Mouse (Mus musculus) lung, postnatal 0 days (tissue): ENCODE results near the gene Fastkd3. TPM values are rescaled to one million over a fixed set of nuclear protein-coding genes. Genes with fewer than 3 reads are reported as not detected.

Source experiments
- ATAC-seq: fragments of 200-750 bp; cut with Nextera tagmentation; 2 replicates; pipeline ENCODE4 v1.8.0; 2017; ENCODE audit warnings: moderate library complexity
- DNase-seq: peaks from one replicate; pipeline ENCODE4 v3.0.0-alpha.2; 2016; ENCODE audit warnings: low spot score
- H3K27ac ChIP-seq: fragments of 300-500 bp; sonication (generic); 2 replicates; pipeline ENCODE4 v1.5.1; 2014; ENCODE audit warnings: antibody characterized with exemption, mild to moderate bottlenecking, low read length, mixed read lengths
- H3K27me3 ChIP-seq: fragments of 300-500 bp; sonication (generic); replicated peaks from 2 replicates; pipeline ENCODE4 v1.6.1; 2014; ENCODE audit warnings: low read length, mixed read lengths; ENCODE audit not compliant: insufficient read depth
- H3K36me3 ChIP-seq: fragments of 300-500 bp; sonication (generic); 2 replicates; pipeline ENCODE4 v1.6.1; 2014; ENCODE audit warnings: low read length, mixed read lengths; ENCODE audit not compliant: insufficient read depth
- H3K4me1 ChIP-seq: fragments of 300-500 bp; sonication (generic); 2 replicates; pipeline ENCODE4 v1.6.1; 2014; ENCODE audit warnings: antibody characterized with exemption, low read depth, low read length, mixed read lengths; ENCODE audit not compliant: insufficient read depth
- H3K4me2 ChIP-seq: fragments of 300-500 bp; sonication (generic); replicated peaks from 2 replicates; pipeline ENCODE4 v1.6.1; 2014; ENCODE audit warnings: low read depth, mild to moderate bottlenecking, low read length, moderate library complexity, mixed read lengths
- H3K4me3 ChIP-seq: fragments of 300-500 bp; sonication (generic); 2 replicates; pipeline ENCODE4 v1.5.1; 2014; ENCODE audit warnings: low read depth, low read length
- H3K9ac ChIP-seq: fragments of 300-500 bp; sonication (generic); replicated peaks from 2 replicates; pipeline ENCODE4 v1.6.1; 2014; ENCODE audit warnings: low read depth, mild to moderate bottlenecking
- H3K9me3 ChIP-seq: fragments of 300-500 bp; sonication (generic); 2 replicates; pipeline ENCODE4 v1.6.1; 2016; ENCODE audit warnings: low read length, mixed read lengths
- CTCF ChIP-seq: IDR thresholded peaks from 2 replicates; pipeline ENCODE4 v1.5.1; 2016; ENCODE audit warnings: antibody characterized with exemption, mild to moderate bottlenecking
- EP300 ChIP-seq: IDR thresholded peaks from 2 replicates; pipeline ENCODE4 v1.6.1; 2016; ENCODE audit warnings: antibody characterized with exemption, mild to moderate bottlenecking, control low read depth
- WGBS: fragments of 180-500 bp; shearing (Covaris S2); extraction: QIAGEN DNeasy Blood & Tissue Kit; methylation state at CpG from one replicate; pipeline ENCODE4 v1.1.7; 2014; 5-methylcytosine and 5-hydroxymethylcytosine counted together
- polyA plus RNA-seq: library from polyadenylated mRNA; unstranded; fragments of >200 nt; fragmentation: Nextera tagmentation; extraction: Ambion mirVana; gene quantifications from 2 replicates; pipeline ENCODE4 v1.2.1, GENCODE M21; 2015

Gene Fastkd3
- polyA plus RNA-seq, 1 experiment from 2014 or later: 14.1 TPM

DNA sequence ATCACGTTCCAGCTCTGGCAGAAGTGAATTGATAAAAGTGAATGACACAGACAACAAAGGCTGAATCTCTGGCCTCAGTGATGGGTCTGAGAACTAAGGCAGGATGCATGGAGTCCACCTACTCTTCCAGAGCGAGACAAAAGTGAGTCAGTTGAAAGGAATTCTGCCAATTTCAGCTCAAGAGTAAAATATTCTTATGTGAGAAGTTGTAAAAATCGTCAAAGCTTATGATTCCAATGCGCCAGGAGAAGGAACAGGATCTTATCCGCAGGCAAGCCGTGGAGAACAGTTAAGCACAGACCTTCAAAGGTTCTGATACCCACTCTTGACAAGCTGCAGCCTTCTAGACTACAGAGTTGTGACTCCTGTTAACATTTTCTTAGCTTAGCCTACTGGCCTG lies 21.1 kb downstream of the Fastkd3 start:
- Histone ChIP-seq H3K4me1 (no peaks in the 10 kb centered on the region; the same call in 1 of the 2 replicates), H3K4me2 (no peak overlapping the region), H3K4me3 (no peak overlapping the region), H3K36me3 (no peaks in the 10 kb centered on the region), H3K9ac (no peak overlapping the region), H3K27ac (no peak overlapping the region), H3K27me3 (no peaks in the 10 kb centered on the region), H3K9me3 (no peaks in the 10 kb centered on the region)
- no peak for ATAC-seq
- 64% methylated on average over 6 of the region's 6 CpGs for WGBS
- no peak for DNase-seq
- TF ChIP-seq CTCF (no peak), EP300 (no peak)

DNA sequence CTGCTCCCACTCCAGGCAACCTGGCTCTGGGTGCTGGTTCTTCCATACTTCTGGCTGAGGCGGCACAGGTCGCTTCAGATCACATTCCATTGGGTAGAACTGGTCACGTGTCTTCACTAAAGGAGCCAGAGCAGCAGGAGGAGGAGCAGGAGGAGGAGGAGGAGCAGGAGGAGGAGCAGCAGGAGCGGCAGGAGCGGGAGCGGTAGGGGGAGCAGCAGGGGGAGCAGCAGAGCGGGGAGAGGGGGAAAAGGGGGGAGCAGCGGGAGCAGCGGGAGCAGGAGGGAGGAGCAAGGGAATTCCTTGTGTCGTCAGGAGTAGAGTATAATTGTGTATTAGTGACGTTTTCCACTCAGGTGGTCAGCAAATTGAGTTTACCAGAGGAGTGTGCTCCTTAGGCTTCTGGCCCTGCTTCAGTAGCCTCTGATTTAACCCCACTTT lies 23.7 kb downstream of the Fastkd3 start:
- TF ChIP-seq CTCF (no peak; the same call in 1 of the 2 replicates), EP300 (no peak)
- H3K4me2 ChIP-seq: peak overlapping the region; percentile 45
- no peaks in the 10 kb centered on the region; the same call in 1 of the 2 replicates for H3K4me1 ChIP-seq
- no peak overlapping the region for H3K27ac ChIP-seq
- H3K9ac ChIP-seq: no peak overlapping the region
- 2% methylated on average over 11 of the region's 11 CpGs for WGBS
- no peaks in the 10 kb centered on the region for H3K27me3 ChIP-seq
- ATAC-seq (peak; percentile 80), DNase-seq (peak; percentile 76)
- no peaks in the 10 kb centered on the region for H3K36me3 ChIP-seq
- H3K9me3 ChIP-seq: no peaks in the 10 kb centered on the region
- peak overlapping the region; percentile 17; the same call in 1 of the 2 replicates for H3K4me3 ChIP-seq

DNA sequence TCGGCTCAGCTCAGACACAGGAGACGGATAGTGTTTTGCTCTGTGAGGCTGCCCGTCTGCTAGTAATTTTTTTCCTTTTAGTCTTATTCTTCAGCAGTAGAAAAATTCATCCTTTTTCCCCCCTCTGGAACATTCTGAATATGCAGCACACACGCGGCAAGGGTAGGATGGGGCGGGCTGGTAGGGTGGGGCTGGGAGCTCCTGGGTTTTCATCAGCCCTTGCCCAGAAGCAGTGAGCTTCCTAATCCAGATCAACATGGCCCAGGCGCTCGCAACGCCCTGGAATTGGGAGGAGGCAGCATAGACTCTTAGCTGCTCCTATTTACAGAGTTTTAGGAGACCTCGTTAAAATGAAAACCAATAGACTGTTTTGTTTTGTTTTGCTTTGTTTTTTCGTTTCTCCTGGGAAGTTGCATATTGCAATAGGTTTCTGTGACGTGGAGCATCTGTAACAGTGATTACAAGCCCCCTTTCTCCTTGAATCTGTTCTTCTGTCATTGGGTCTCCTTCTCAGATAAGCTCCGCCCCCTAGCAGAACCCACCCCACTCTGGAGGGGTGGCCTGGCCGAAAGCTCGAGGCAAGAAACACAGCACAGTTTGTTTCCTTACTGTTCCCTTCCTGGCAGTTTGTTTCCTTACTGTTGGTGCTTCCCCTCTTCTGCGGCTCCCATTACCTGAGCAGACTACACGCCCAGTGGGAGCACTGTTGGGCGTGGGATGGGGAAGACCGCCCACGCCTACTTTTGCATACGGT lies 25.8 kb downstream of the Fastkd3 start:
- H3K4me2 ChIP-seq: peak overlapping the region; percentile 40
- no peaks in the 10 kb centered on the region for H3K9me3 ChIP-seq
- no peak overlapping the region for H3K9ac ChIP-seq
- TF ChIP-seq EP300 (no peak), CTCF (no peak)
- H3K36me3 ChIP-seq: no peaks in the 10 kb centered on the region
- peak overlapping the region; percentile 51; the same call in 1 of the 2 replicates for H3K27ac ChIP-seq
- no peaks in the 10 kb centered on the region for H3K27me3 ChIP-seq
- ATAC-seq (peak; percentile 73), DNase-seq (peak; percentile 84)
- no peak overlapping the region; the same call in 1 of the 2 replicates for H3K4me3 ChIP-seq
- 50% methylated on average over 21 of the region's 21 CpGs for WGBS
- no peaks in the 10 kb centered on the region; the same call in 1 of the 2 replicates for H3K4me1 ChIP-seq

DNA sequence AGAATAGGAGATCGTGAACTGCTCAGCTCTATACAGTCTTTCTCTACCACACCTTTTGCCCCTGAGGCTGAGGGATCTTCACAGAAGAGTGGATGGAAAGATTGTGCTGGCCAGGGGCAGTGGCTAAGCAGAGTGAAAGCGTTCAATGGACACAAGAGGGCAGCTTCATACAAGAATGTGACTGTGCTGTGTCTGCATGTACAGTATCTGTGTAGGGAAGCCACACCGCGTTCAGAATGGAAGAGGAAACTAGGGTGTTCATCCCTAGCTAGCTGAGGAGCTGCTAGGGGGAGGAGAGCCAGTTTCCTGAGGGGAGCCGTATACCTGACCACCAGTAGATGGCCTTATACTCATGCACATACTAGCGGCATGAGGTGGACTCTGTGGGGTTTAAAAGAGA lies 40.8 kb downstream of the Fastkd3 start:
- TF ChIP-seq EP300 (no peak), CTCF (peak; percentile 48)
- H3K4me1 ChIP-seq: no peaks in the 10 kb centered on the region
- 54% methylated on average over 6 of the region's 6 CpGs for WGBS
- no peak overlapping the region for H3K9ac ChIP-seq
- H3K4me3 ChIP-seq: no peak overlapping the region
- H3K27me3 ChIP-seq: no peaks in the 10 kb centered on the region
- H3K4me2 ChIP-seq: no peak overlapping the region
- H3K36me3 ChIP-seq: no peaks in the 10 kb centered on the region
- DNase-seq: peak; percentile 27
- H3K9me3 ChIP-seq: no peaks in the 10 kb centered on the region
- no peak overlapping the region for H3K27ac ChIP-seq
- no peak for ATAC-seq

DNA sequence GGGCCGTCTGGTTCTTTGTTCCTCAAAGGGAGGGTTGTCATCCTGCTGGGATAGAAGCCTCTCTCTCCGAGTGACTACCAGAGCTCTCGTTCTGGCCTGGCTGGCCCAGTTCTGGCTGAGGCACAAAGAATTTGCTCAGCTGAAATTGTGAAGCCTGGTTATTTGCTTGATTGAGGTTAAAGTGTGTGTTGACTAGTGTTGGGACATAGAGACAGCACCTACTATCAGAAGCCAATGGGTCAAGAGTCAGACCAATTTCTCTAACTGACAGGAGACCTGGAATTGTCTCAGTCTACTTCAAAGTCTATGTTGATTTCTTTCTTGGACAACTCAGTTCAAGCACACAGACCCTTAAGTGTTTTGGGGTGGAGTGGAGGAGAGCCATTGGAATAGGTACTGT lies 45.0 kb downstream of the Fastkd3 start:
- TF ChIP-seq EP300 (no peak), CTCF (no peak)
- Histone ChIP-seq H3K4me3 (no peak overlapping the region), H3K4me2 (no peak overlapping the region), H3K9ac (no peak overlapping the region), H3K27me3 (no peaks in the 10 kb centered on the region), H3K36me3 (no peaks in the 10 kb centered on the region), H3K4me1 (no peaks in the 10 kb centered on the region), H3K9me3 (no peaks in the 10 kb centered on the region), H3K27ac (no peak overlapping the region)
- ATAC-seq (no peak), DNase-seq (no peak)
- WGBS: 53% methylated on average over 3 of the region's 3 CpGs

Other genes with a start within 250 kb of the Fastkd3 start
- 9.7 and 10.7 TPM in 2 replicates for gene Mtrr, start 85 bp upstream of the Fastkd3 start, polyA plus RNA-seq
- 4.5 and 5.2 TPM in 2 replicates for gene 1700001L19Rik, start 15.2 kb downstream of the Fastkd3 start, polyA plus RNA-seq